Mouse (Mus musculus) frontal cortex, adult (tissue): ENCODE results near the gene Hivep2.

ENCODE experiments used
- ATAC-seq: cut with Nextera tagmentation; 2 replicates; pipeline ENCODE4 v1.9.2; 2017; ENCODE audit warnings: mild to moderate bottlenecking, moderate library complexity, mixed read lengths; ENCODE audit not compliant: low TSS enrichment

The Hivep2 gene

GRCm38 (mm10) chr10:13971268-13971667 lies 5.4 kb downstream of the Hivep2 start:
- no peak for ATAC-seq

- peak; percentile 55 for ATAC-seq
These were observed 7.8 kb downstream of the Hivep2 start for GRCm38 (mm10) chr10:13973563-13974179.

- ATAC-seq, result no peak
These were observed 8.6 kb downstream of the Hivep2 start for GRCm38 (mm10) chr10:13974472-13974871.

- no peak for ATAC-seq
These were observed 10.0 kb downstream of the Hivep2 start for GRCm38 (mm10) chr10:13975861-13976260.

GRCm38 (mm10) chr10:13976267-13976666 lies 10.4 kb downstream of the Hivep2 start:
- no peak for ATAC-seq

- no peak for ATAC-seq
These were observed 16.4 kb downstream of the Hivep2 start for GRCm38 (mm10) chr10:13982271-13982670.

GRCm38 (mm10) chr10:13982769-13983381 lies 17.0 kb downstream of the Hivep2 start:
- peak; percentile 85 for ATAC-seq

GRCm38 (mm10) chr10:13983631-13984030 lies 17.8 kb downstream of the Hivep2 start:
- no peak for ATAC-seq

GRCm38 (mm10) chr10:13984233-13984632 lies 18.4 kb downstream of the Hivep2 start:
- ATAC-seq, result no peak

GRCm38 (mm10) chr10:13986539-13986938 lies 20.7 kb downstream of the Hivep2 start:
- ATAC-seq, result no peak

GRCm38 (mm10) chr10:13987336-13987735 lies 21.5 kb downstream of the Hivep2 start:
- no peak for ATAC-seq

GRCm38 (mm10) chr10:13988280-13988679 lies 22.4 kb downstream of the Hivep2 start:
- peak; percentile 15; the same call in 1 of the 2 replicates for ATAC-seq

GRCm38 (mm10) chr10:13988757-13989156 lies 22.9 kb downstream of the Hivep2 start:
- ATAC-seq, result no peak

- ATAC-seq, result peak; percentile 20
These were observed 25.0 kb downstream of the Hivep2 start for GRCm38 (mm10) chr10:13990842-13991241.

GRCm38 (mm10) chr10:13993411-13993810 lies 27.5 kb downstream of the Hivep2 start:
- ATAC-seq, result no peak

GRCm38 (mm10) chr10:13997336-13997735 lies 31.5 kb downstream of the Hivep2 start:
- no peak for ATAC-seq

- peak; percentile 10; the same call in 1 of the 2 replicates for ATAC-seq
These were observed 39.1 kb downstream of the Hivep2 start for GRCm38 (mm10) chr10:14004769-14005517.

- ATAC-seq, result no peak
These were observed 43.8 kb downstream of the Hivep2 start for GRCm38 (mm10) chr10:14009721-14010120.

- peak; percentile 28; the same call in 1 of the 2 replicates for ATAC-seq
These were observed 50.6 kb downstream of the Hivep2 start for GRCm38 (mm10) chr10:14016287-14016970.

GRCm38 (mm10) chr10:14017338-14017737 lies 51.5 kb downstream of the Hivep2 start:
- no peak for ATAC-seq

GRCm38 (mm10) chr10:14017822-14018364 lies 52.0 kb downstream of the Hivep2 start:
- ATAC-seq, result peak; percentile 60

GRCm38 (mm10) chr10:14018672-14019071 lies 52.8 kb downstream of the Hivep2 start:
- no peak for ATAC-seq
